ENCODE assay signal across 10 mouse cellular contexts in genomic region chr10:43619059-43619531, GRCm38 (mm10). TPM values are rescaled to one million over a fixed set of nuclear protein-coding genes. Genes with fewer than 3 reads are reported as not detected.
DNase-seq lines count a peak whose midpoint lies in the region; ATAC-seq and TF ChIP-seq lines count a peak whose summit lies in the region.
"Had no signal": no experiment of that assay in that cellular context is flagged by ENCODE, and none has a peak within 500 bp of the region (broad histone marks: within the 10 kb centered on the region; RNA-seq: fewer than 3 reads in every experiment).

No protein-coding gene starts in this region.

- H3K27me3 ChIP-seq in liver, embryonic 13.5 days = no peaks in the 10 kb centered on the region
- no peaks in the 10 kb centered on the region for H3K27me3 ChIP-seq in forebrain, embryonic 13.5 days
- H3K27me3 ChIP-seq in limb, embryonic 14.5 days (ENCODE audit: control insufficient read depth, insufficient read depth, low read length) = no peaks in the 10 kb centered on the region

- ATAC-seq in liver, embryonic 13.5 days (ENCODE audit: low read depth) = no peak
- ATAC-seq in forebrain, embryonic 13.5 days = peak; percentile 74
- no peak for ATAC-seq in limb, embryonic 14.5 days (ENCODE audit: low FRiP score, low read depth)

- peak overlapping the region; percentile 62 for H3K9ac ChIP-seq in liver, embryonic 13.5 days
- no peak overlapping the region for H3K9ac ChIP-seq in forebrain, embryonic 13.5 days
- 0 out of 2 replicates have a peak overlapping the region, but pooled peaks have one; percentile 18 for H3K9ac ChIP-seq in limb, embryonic 14.5 days (ENCODE audit: low read depth, low read length, severe bottlenecking)

- DNase-seq in liver, embryonic 13.5 days = no peak
- DNase-seq in liver = no peak
- peak; percentile 21 for DNase-seq in limb, embryonic 14.5 days (ENCODE audit: low spot score)
- peak; percentile 33 for DNase-seq in retina, embryonic 14.5 days (ENCODE audit: low spot score)
- DNase-seq in urinary bladder, postnatal 36 days (ENCODE audit: low spot score in 2 of 2) = no peak
- DNase-seq in layer of hippocampus, adult 8-10 months (ENCODE audit: low spot score in 2 of 2) = no peak
- DNase-seq in kidney, postnatal 10 days = no peak
- DNase-seq: kidney, adult 8-10 months had no signal

- peak overlapping the region; percentile 83 for H3K27ac ChIP-seq in liver, embryonic 13.5 days
- H3K27ac ChIP-seq in forebrain, embryonic 13.5 days = peak overlapping the region; percentile 68
- peak overlapping the region; percentile 50; the same call in 1 of the 2 replicates for H3K27ac ChIP-seq in limb, embryonic 14.5 days (replicated peaks; ENCODE audit: low read depth, low read length)

- H3K4me3 ChIP-seq in liver, embryonic 13.5 days (replicated peaks) = no peak overlapping the region
- no peak overlapping the region for H3K4me3 ChIP-seq in forebrain, embryonic 13.5 days
- no peak overlapping the region for H3K4me3 ChIP-seq in limb, embryonic 14.5 days (replicated peaks; ENCODE audit: low read length)
- H3K4me3 ChIP-seq: megakaryocyte, embryonic 14.5 days had no signal

- H3K9me3 ChIP-seq in liver, embryonic 13.5 days (replicated peaks) = no peaks in the 10 kb centered on the region
- H3K9me3 ChIP-seq in forebrain, embryonic 13.5 days (replicated peaks) = no peaks in the 10 kb centered on the region
- H3K9me3 ChIP-seq in limb, embryonic 14.5 days (ENCODE audit: control insufficient read depth, low read length) = no peaks in the 10 kb centered on the region
- H3K9me3 ChIP-seq: megakaryocyte, embryonic 14.5 days had no signal

- no peak for TF ChIP-seq POLR2A in limb, embryonic 14.5 days (IDR thresholded peaks at IDR 0.05; ENCODE audit: borderline replicate concordance, extremely low read depth, insufficient read depth, insufficient read length)

- H3K4me1 ChIP-seq in liver, embryonic 13.5 days (replicated peaks) = peaks cover 70% of the 10 kb centered on the region
- peaks cover 13% of the 10 kb centered on the region; the same call in 1 of the 2 replicates for H3K4me1 ChIP-seq in forebrain, embryonic 13.5 days
- peaks cover 39% of the 10 kb centered on the region for H3K4me1 ChIP-seq in limb, embryonic 14.5 days (ENCODE audit: control insufficient read depth, insufficient read depth, low read length)

- WGBS in liver, embryonic 13.5 days (ENCODE audit: insufficient replicate concordance) = 43% methylated on average over 6 of the region's 6 CpGs
- WGBS in forebrain, embryonic 13.5 days = 2% methylated on average over 6 of the region's 6 CpGs
- WGBS in limb, embryonic 14.5 days = 5% methylated on average over 6 of the region's 6 CpGs

- H3K36me3 ChIP-seq in liver, embryonic 13.5 days = peaks cover 13% of the 10 kb centered on the region
- H3K36me3 ChIP-seq in forebrain, embryonic 13.5 days (ENCODE audit: poor library complexity, severe bottlenecking) = no peaks in the 10 kb centered on the region
- H3K36me3 ChIP-seq in limb, embryonic 14.5 days (ENCODE audit: control insufficient read depth, insufficient read depth, low read length) = no peaks in the 10 kb centered on the region

- no peak overlapping the region for H3K4me2 ChIP-seq in liver, embryonic 13.5 days
- peak overlapping the region; percentile 34 for H3K4me2 ChIP-seq in forebrain, embryonic 13.5 days
- peak overlapping the region; percentile 18 for H3K4me2 ChIP-seq in limb, embryonic 14.5 days (replicated peaks; ENCODE audit: low read depth, low read length, severe bottlenecking)

RNA-seq across cellular contexts. Expression of gene Cd24a, which starts 41.0 kb away (rescaled TPM):
- polyA plus RNA-seq in liver, embryonic 13.5 days (2015; fragmentation: Nextera tagmentation; extraction: Ambion mirVana) = 899 and 1,125 TPM in 2 replicates
- 700 and 710 TPM in 2 replicates for polyA plus RNA-seq in forebrain, embryonic 13.5 days (2015; fragmentation: Nextera tagmentation; extraction: Ambion mirVana)
- 335 and 359 TPM in 2 replicates for polyA plus RNA-seq in limb, embryonic 14.5 days (2012; rRNA removed)
- polyA plus RNA-seq in limb, embryonic 14.5 days (2014; fragmentation: Nextera tagmentation; extraction: Ambion mirVana) = 268 and 314 TPM in 2 replicates
- total RNA-seq in layer of hippocampus, adult 8-10 months (2022) = 10 to 100 TPM in 3 of 4 experiments, 1 to 10 TPM in 1; 7.3 to 13.6 (median 12.1) TPM

Comparison
In these comparisons a context has a peak if more than half of its experiments do, and no peak if none do; other contexts are left out.
1. DNase-seq: peak in limb, embryonic 14.5 days (single experiment) and retina, embryonic 14.5 days (single experiment); none in liver, embryonic 13.5 days (single experiment), liver (single experiment), urinary bladder, postnatal 36 days (0 of 2), layer of hippocampus, adult 8-10 months (0 of 2) and kidney, postnatal 10 days (single experiment).
2. Peak in every context shown above with its lines, with median percentiles within 50 percentile points of each other: H3K27ac ChIP-seq.